Mouse (Mus musculus) heart, embryonic 12.5 days (tissue): ENCODE data around the gene Rbms1. TPM values are rescaled to one million over a fixed set of nuclear protein-coding genes. Genes with fewer than 3 reads are reported as not detected.

ENCODE experiments used
- ATAC-seq: fragments of 200-750 bp; cut with Nextera tagmentation; 2 replicates; pipeline ENCODE4 v1.8.0; 2017; ENCODE audit warnings: moderate TSS enrichment, moderate library complexity; ENCODE audit not compliant: insufficient number of reproducible peaks, low FRiP score
- H3K27ac ChIP-seq: fragments of 300-500 bp; sonication (generic); 2 replicates; pipeline ENCODE4 v1.5.1; 2016; ENCODE audit warnings: mild to moderate bottlenecking, moderate library complexity; ENCODE audit not compliant: poor library complexity, severe bottlenecking
- H3K27me3 ChIP-seq: fragments of 300-500 bp; sonication (generic); replicated peaks from 2 replicates; pipeline ENCODE4 v1.6.1; 2016; ENCODE audit warnings: mild to moderate bottlenecking, moderate library complexity
- H3K36me3 ChIP-seq: fragments of 300-500 bp; sonication (generic); 2 replicates; pipeline ENCODE4 v1.6.1; 2016; ENCODE audit warnings: mild to moderate bottlenecking, moderate library complexity
- H3K4me1 ChIP-seq: fragments of 300-500 bp; sonication (generic); replicated peaks from 2 replicates; pipeline ENCODE4 v1.6.1; 2016; ENCODE audit warnings: mild to moderate bottlenecking
- H3K4me2 ChIP-seq: fragments of 300-500 bp; sonication (generic); 2 replicates; pipeline ENCODE4 v1.6.1; 2016; ENCODE audit warnings: mild to moderate bottlenecking, moderate library complexity
- H3K4me3 ChIP-seq: fragments of 300-500 bp; sonication (generic); 2 replicates; pipeline ENCODE4 v1.5.1; 2016; ENCODE audit warnings: mild to moderate bottlenecking
- H3K9ac ChIP-seq: fragments of 300-500 bp; sonication (generic); 2 replicates; pipeline ENCODE4 v1.6.1; 2016; ENCODE audit warnings: mild to moderate bottlenecking, moderate library complexity
- H3K9me3 ChIP-seq: fragments of 300-500 bp; sonication (generic); replicated peaks from 2 replicates; pipeline ENCODE4 v1.6.1; 2016; ENCODE audit warnings: mild to moderate bottlenecking, moderate library complexity
- WGBS: fragments of 180-500 bp; shearing (Covaris S2); methylation state at CpG from one replicate; pipeline ENCODE4 v1.1.7; 2016; 5-methylcytosine and 5-hydroxymethylcytosine counted together
- polyA plus RNA-seq: library from polyadenylated mRNA; unstranded; fragments of >200 nt; fragmentation: Nextera tagmentation; extraction: Ambion mirVana; gene quantifications from 2 replicates; pipeline ENCODE4 v1.2.1, GENCODE M21; 2016

Gene Rbms1
- polyA plus RNA-seq, 1 experiment from 2014 or later = 107 TPM

GRCm38 (mm10) chr2:60796969-60797669 is 165.9 kb downstream of the Rbms1 start:
- 87% methylated on average over 17 of the region's 17 CpGs for WGBS
- Histone ChIP-seq H3K27ac (peak overlapping the region; percentile 11; the same call in 1 of the 2 replicates), H3K4me3 (no peak overlapping the region), H3K9ac (no peak overlapping the region), H3K36me3 (peaks cover 31% of the 10 kb centered on the region), H3K4me1 (peaks cover 43% of the 10 kb centered on the region), H3K27me3 (no peaks in the 10 kb centered on the region), H3K4me2 (no peak overlapping the region), H3K9me3 (no peaks in the 10 kb centered on the region)
- no peak for ATAC-seq

GRCm38 (mm10) chr2:60796616-60796968 is 166.4 kb downstream of the Rbms1 start:
- H3K9me3 ChIP-seq = no peaks in the 10 kb centered on the region
- H3K27me3 ChIP-seq = no peaks in the 10 kb centered on the region
- H3K27ac ChIP-seq = peak overlapping the region; percentile 11; the same call in 1 of the 2 replicates
- H3K4me2 ChIP-seq = no peak overlapping the region
- H3K9ac ChIP-seq = no peak overlapping the region
- no peak for ATAC-seq
- WGBS = 64% methylated on average over 2 of the region's 2 CpGs
- H3K4me1 ChIP-seq = peaks cover 37% of the 10 kb centered on the region
- peaks cover 35% of the 10 kb centered on the region for H3K36me3 ChIP-seq
- no peak overlapping the region for H3K4me3 ChIP-seq

- 71% methylated on average over 9 of the region's 9 CpGs for WGBS
Observed at GRCm38 (mm10) chr2:60795861-60796260, 167.1 kb downstream of the Rbms1 start.

GRCm38 (mm10) chr2:60792506-60792905 is 170.5 kb downstream of the Rbms1 start:
- H3K4me1 ChIP-seq = peaks cover 19% of the 10 kb centered on the region; the same call in 1 of the 2 replicates
- no peak overlapping the region for H3K4me3 ChIP-seq
- no peak overlapping the region for H3K27ac ChIP-seq
- H3K4me2 ChIP-seq = no peak overlapping the region
- 89% methylated on average over 4 of the region's 4 CpGs for WGBS
- H3K9me3 ChIP-seq = no peaks in the 10 kb centered on the region
- no peak for ATAC-seq
- H3K27me3 ChIP-seq = no peaks in the 10 kb centered on the region
- no peak overlapping the region for H3K9ac ChIP-seq
- H3K36me3 ChIP-seq = peaks cover 65% of the 10 kb centered on the region

More at GRCm38 (mm10) chr2:60795861-60796260, 167.1 kb downstream of the Rbms1 start:
- no peak overlapping the region for H3K4me2 ChIP-seq
- peaks cover 40% of the 10 kb centered on the region for H3K36me3 ChIP-seq
- no peak overlapping the region for H3K9ac ChIP-seq
- no peak overlapping the region for H3K4me3 ChIP-seq
- no peak for ATAC-seq
- no peak overlapping the region for H3K27ac ChIP-seq
- peaks cover 30% of the 10 kb centered on the region for H3K4me1 ChIP-seq
- H3K9me3 ChIP-seq = no peaks in the 10 kb centered on the region
- H3K27me3 ChIP-seq = no peaks in the 10 kb centered on the region

- peaks cover 15% of the 10 kb centered on the region for H3K4me1 ChIP-seq
- no peak overlapping the region for H3K27ac ChIP-seq
- H3K9ac ChIP-seq = no peak overlapping the region
- no peak for ATAC-seq
- no peak overlapping the region for H3K4me3 ChIP-seq
- H3K4me2 ChIP-seq = no peak overlapping the region
- H3K9me3 ChIP-seq = no peaks in the 10 kb centered on the region
- peaks cover 67% of the 10 kb centered on the region for H3K36me3 ChIP-seq
- H3K27me3 ChIP-seq = no peaks in the 10 kb centered on the region
- 92% methylated on average over 3 of the region's 3 CpGs for WGBS
Observed at GRCm38 (mm10) chr2:60789126-60789525, 173.9 kb downstream of the Rbms1 start.

GRCm38 (mm10) chr2:60788173-60788908 is 174.7 kb downstream of the Rbms1 start:
- Histone ChIP-seq H3K27ac (no peak overlapping the region), H3K9ac (no peak overlapping the region), H3K4me1 (peaks cover 13% of the 10 kb centered on the region), H3K36me3 (peaks cover 62% of the 10 kb centered on the region), H3K4me2 (no peak overlapping the region), H3K4me3 (no peak overlapping the region), H3K27me3 (no peaks in the 10 kb centered on the region), H3K9me3 (no peaks in the 10 kb centered on the region)
- no peak for ATAC-seq
- 88% methylated on average over 6 of the region's 6 CpGs for WGBS

GRCm38 (mm10) chr2:60787088-60787487 is 175.9 kb downstream of the Rbms1 start:
- no peak overlapping the region for H3K9ac ChIP-seq
- H3K9me3 ChIP-seq = no peaks in the 10 kb centered on the region
- no peak overlapping the region for H3K27ac ChIP-seq
- WGBS = 83% methylated on average over 5 of the region's 5 CpGs
- peaks cover 68% of the 10 kb centered on the region for H3K36me3 ChIP-seq
- no peaks in the 10 kb centered on the region for H3K27me3 ChIP-seq
- peaks cover 12% of the 10 kb centered on the region for H3K4me1 ChIP-seq
- no peak overlapping the region for H3K4me3 ChIP-seq
- H3K4me2 ChIP-seq = no peak overlapping the region
- ATAC-seq = no peak

- H3K4me2 ChIP-seq = no peak overlapping the region
- ATAC-seq = no peak
- 64% methylated on average over 10 of the region's 10 CpGs for WGBS
- no peak overlapping the region for H3K9ac ChIP-seq
- H3K4me3 ChIP-seq = no peak overlapping the region
- H3K27me3 ChIP-seq = no peaks in the 10 kb centered on the region
- no peaks in the 10 kb centered on the region for H3K9me3 ChIP-seq
- H3K36me3 ChIP-seq = peaks cover 72% of the 10 kb centered on the region
- no peak overlapping the region for H3K27ac ChIP-seq
- peaks cover 12% of the 10 kb centered on the region for H3K4me1 ChIP-seq
Observed at GRCm38 (mm10) chr2:60786289-60786688, 176.7 kb downstream of the Rbms1 start.

GRCm38 (mm10) chr2:60774501-60774900 is 188.5 kb downstream of the Rbms1 start:
- Histone ChIP-seq H3K36me3 (peaks cover 91% of the 10 kb centered on the region), H3K4me2 (no peak overlapping the region), H3K4me3 (no peak overlapping the region), H3K4me1 (0 out of 2 replicates have a peak, but pooled peaks cover under 1% of the 10 kb centered on the region), H3K27me3 (no peaks in the 10 kb centered on the region), H3K9ac (no peak overlapping the region), H3K9me3 (peaks cover 11% of the 10 kb centered on the region), H3K27ac (peak overlapping the region; percentile 26; the same call in 1 of the 2 replicates)
- WGBS = 29% methylated on average over 3 of the region's 3 CpGs
- ATAC-seq = no peak

GRCm38 (mm10) chr2:60773592-60773991 is 189.4 kb downstream of the Rbms1 start:
- H3K4me1 ChIP-seq = 0 out of 2 replicates have a peak, but pooled peaks cover 2% of the 10 kb centered on the region
- H3K4me3 ChIP-seq = no peak overlapping the region
- WGBS = 88% methylated on average over 5 of the region's 5 CpGs
- H3K36me3 ChIP-seq = peaks cover 89% of the 10 kb centered on the region
- H3K4me2 ChIP-seq = no peak overlapping the region
- ATAC-seq = no peak
- no peak overlapping the region for H3K27ac ChIP-seq
- H3K27me3 ChIP-seq = no peaks in the 10 kb centered on the region
- no peak overlapping the region for H3K9ac ChIP-seq
- peaks cover 11% of the 10 kb centered on the region for H3K9me3 ChIP-seq

GRCm38 (mm10) chr2:60766420-60766819 is 196.6 kb downstream of the Rbms1 start:
- Histone ChIP-seq H3K4me3 (no peak overlapping the region), H3K9ac (no peak overlapping the region), H3K27me3 (no peaks in the 10 kb centered on the region), H3K9me3 (peaks cover 8% of the 10 kb centered on the region), H3K27ac (no peak overlapping the region), H3K4me1 (peaks cover 19% of the 10 kb centered on the region), H3K4me2 (no peak overlapping the region), H3K36me3 (peaks cover 73% of the 10 kb centered on the region)
- no peak for ATAC-seq
- 86% methylated on average over 8 of the region's 8 CpGs for WGBS
